ENCODE assay signal across 13 mouse cellular contexts in the genomic region with DNA sequence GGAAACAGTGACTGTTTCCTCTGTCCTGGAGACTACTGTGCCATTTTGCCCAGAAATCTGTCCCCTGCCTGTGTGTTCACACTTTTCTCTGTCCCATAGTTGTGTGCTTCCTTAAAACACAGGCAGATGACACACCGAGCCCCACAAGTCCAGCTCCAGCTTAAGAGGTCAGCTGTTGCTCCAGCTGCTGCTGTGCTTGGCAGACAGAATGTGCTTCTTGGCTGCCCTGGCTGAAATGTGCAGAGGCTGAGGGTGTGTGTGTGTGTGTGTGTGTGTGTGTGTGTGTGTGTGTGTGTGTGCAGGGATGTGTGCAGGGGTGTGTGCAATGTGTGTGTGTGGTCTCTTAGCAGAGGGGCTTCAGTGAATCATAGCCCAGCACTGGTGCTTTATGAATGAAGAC.
A peak's percentile ranks its signal among the peaks of the same experiment; 100 is the strongest.
DNase-seq lines count a peak whose midpoint lies in the region; ATAC-seq and TF ChIP-seq lines count a peak whose summit lies in the region.
"Had no signal": no experiment of that assay in that cellular context is flagged by ENCODE, and none has a peak within 500 bp of the region (broad histone marks: within the 10 kb centered on the region; RNA-seq: fewer than 3 reads in every experiment).

No protein-coding gene starts in this region.

- no peak overlapping the region for H3K9ac ChIP-seq in embryonic facial prominence, embryonic 14.5 days (ENCODE audit: low read depth, low read length)
- no peak overlapping the region for H3K9ac ChIP-seq in lung, embryonic 14.5 days
- H3K9ac ChIP-seq: liver, embryonic 15.5 days had no signal

- H3K4me3 ChIP-seq in embryonic facial prominence, embryonic 14.5 days (ENCODE audit: low read depth, low read length) = no peak overlapping the region
- no peak overlapping the region for H3K4me3 ChIP-seq in embryonic facial prominence, embryonic 10.5 days
- no peak overlapping the region for H3K4me3 ChIP-seq in lung, embryonic 14.5 days (ENCODE audit: low read depth, low read length)
- H3K4me3 ChIP-seq: liver, embryonic 15.5 days had no signal

- no peaks in the 10 kb centered on the region for H3K27me3 ChIP-seq in embryonic facial prominence, embryonic 14.5 days (replicated peaks; ENCODE audit: control insufficient read depth, insufficient read depth, low read length)
- no peaks in the 10 kb centered on the region for H3K27me3 ChIP-seq in embryonic facial prominence, embryonic 10.5 days (replicated peaks; ENCODE audit: low read depth, poor library complexity, severe bottlenecking)
- no peaks in the 10 kb centered on the region for H3K27me3 ChIP-seq in lung, embryonic 14.5 days (ENCODE audit: insufficient read depth, low read length)
- H3K27me3 ChIP-seq: liver, embryonic 15.5 days had no signal

- no peaks in the 10 kb centered on the region; the same call in 1 of the 2 replicates for H3K4me1 ChIP-seq in embryonic facial prominence, embryonic 14.5 days (ENCODE audit: control insufficient read depth, insufficient read depth, low read length)
- H3K4me1 ChIP-seq in embryonic facial prominence, embryonic 10.5 days = no peaks in the 10 kb centered on the region
- H3K4me1 ChIP-seq in lung, embryonic 14.5 days (ENCODE audit: insufficient read depth) = peaks cover 12% of the 10 kb centered on the region
- H3K4me1 ChIP-seq: liver, embryonic 15.5 days had no signal

- DNase-seq in embryonic facial prominence, embryonic 14.5 days (ENCODE audit: low spot score) = peak; percentile 64
- DNase-seq in embryonic facial prominence, embryonic 10.5 days (ENCODE audit: low spot score) = no peak
- DNase-seq in urinary bladder, postnatal 14 days (ENCODE audit: low spot score) = peak; percentile 38
- DNase-seq in urinary bladder, adult 2 months (ENCODE audit: low spot score) = no peak
- peak; percentile 68 for DNase-seq in lung, embryonic 14.5 days
- DNase-seq in testis, postnatal 14 days (ENCODE audit: low spot score) = peak; percentile 14
- DNase-seq in layer of hippocampus, adult 8-10 months (ENCODE audit: low spot score in 2 of 2) = no peak
- no peak for DNase-seq in cerebellum, adult 8-10 months
- DNase-seq: adrenal gland, adult 2 months; cerebellum, adult 2 months; thymus, postnatal 4 days had no signal

- 0 out of 2 replicates have a peak overlapping the region, but pooled peaks have one; percentile 15 for H3K27ac ChIP-seq in embryonic facial prominence, embryonic 14.5 days (replicated peaks; ENCODE audit: low read depth, low read length)
- H3K27ac ChIP-seq in embryonic facial prominence, embryonic 10.5 days (replicated peaks) = no peak overlapping the region
- peak overlapping the region; percentile 30; the same call in 1 of the 2 replicates for H3K27ac ChIP-seq in lung, embryonic 14.5 days (ENCODE audit: low read depth)
- H3K27ac ChIP-seq: liver, embryonic 15.5 days had no signal

- no peak for TF ChIP-seq CTCF in lung, embryonic 14.5 days (IDR thresholded peaks at IDR 0.05; ENCODE audit: low read depth)

- no peak; the same call in 1 of the 2 replicates for ATAC-seq in embryonic facial prominence, embryonic 14.5 days (ENCODE audit: low read depth)
- ATAC-seq in lung, embryonic 14.5 days (ENCODE audit: insufficient read depth) = peak; percentile 69
- ATAC-seq: midbrain, embryonic 16.5 days had no signal

- 72% methylated on average over 1 of the region's 1 CpGs for WGBS in embryonic facial prominence, embryonic 14.5 days
- WGBS in embryonic facial prominence, embryonic 10.5 days = 89% methylated on average over 1 of the region's 1 CpGs
- WGBS in lung, embryonic 14.5 days = 27% methylated on average over 1 of the region's 1 CpGs

- peaks cover 17% of the 10 kb centered on the region for H3K9me3 ChIP-seq in embryonic facial prominence, embryonic 14.5 days (ENCODE audit: control insufficient read depth, low read length)
- peaks cover 15% of the 10 kb centered on the region for H3K9me3 ChIP-seq in embryonic facial prominence, embryonic 10.5 days
- peaks cover 13% of the 10 kb centered on the region for H3K9me3 ChIP-seq in lung, embryonic 14.5 days (ENCODE audit: low read depth, low read length)
- H3K9me3 ChIP-seq: liver, embryonic 15.5 days had no signal

- no peaks in the 10 kb centered on the region for H3K36me3 ChIP-seq in embryonic facial prominence, embryonic 14.5 days (ENCODE audit: control insufficient read depth, insufficient read depth, low read length)
- H3K36me3 ChIP-seq in embryonic facial prominence, embryonic 10.5 days (replicated peaks) = no peaks in the 10 kb centered on the region
- H3K36me3 ChIP-seq in lung, embryonic 14.5 days (ENCODE audit: insufficient read depth) = no peaks in the 10 kb centered on the region
- H3K36me3 ChIP-seq: liver, embryonic 15.5 days had no signal

- no peak overlapping the region for H3K4me2 ChIP-seq in embryonic facial prominence, embryonic 14.5 days (ENCODE audit: low read depth, low read length)
- H3K4me2 ChIP-seq in lung, embryonic 14.5 days = no peak overlapping the region
- H3K4me2 ChIP-seq: liver, embryonic 15.5 days had no signal

Comparison
In these comparisons a context has a peak if more than half of its experiments do, and no peak if none do; other contexts are left out.
1. DNase-seq: peak in embryonic facial prominence, embryonic 14.5 days (single experiment), urinary bladder, postnatal 14 days (single experiment), lung, embryonic 14.5 days (single experiment) and testis, postnatal 14 days (single experiment); none in embryonic facial prominence, embryonic 10.5 days (single experiment), urinary bladder, adult 2 months (single experiment), layer of hippocampus, adult 8-10 months (0 of 2) and cerebellum, adult 8-10 months (single experiment).